Mouse (Mus musculus): ENCODE results near the gene Chd6. TPM values are rescaled to one million over a fixed set of nuclear protein-coding genes. Genes with fewer than 3 reads are reported as not detected.

Gene Chd6
- polyA plus RNA-seq (2012; rRNA removed) (28.9 and 29.3 TPM in 2 replicates), polyA plus RNA-seq (2014; fragmentation: Nextera tagmentation; extraction: Ambion mirVana) (27.5 and 35.0 TPM in 2 replicates)

- peak within 1 kb of the TSS; percentile 99 for H3K27ac ChIP-seq (replicated peaks; ENCODE audit: low read depth, low read length)
- ATAC-seq (ENCODE audit: low FRiP score, low read depth): peak; percentile 100
- no peaks in the 10 kb centered on the region for H3K9me3 ChIP-seq (ENCODE audit: control insufficient read depth, low read length)
- H3K9ac ChIP-seq (ENCODE audit: low read depth, low read length, severe bottlenecking): peak within 1 kb of the TSS; percentile 98
- H3K36me3 ChIP-seq (ENCODE audit: control insufficient read depth, insufficient read depth, low read length): no peaks in the 10 kb centered on the region
- DNase-seq (ENCODE audit: low spot score): peak; percentile 99
- 1% methylated on average over 20 of the region's 27 CpGs for WGBS
- H3K4me2 ChIP-seq (replicated peaks; ENCODE audit: low read depth, low read length, severe bottlenecking): peak within 1 kb of the TSS; percentile 89
- peaks cover 20% of the 10 kb centered on the region for H3K4me1 ChIP-seq (ENCODE audit: control insufficient read depth, insufficient read depth, low read length)
- TF ChIP-seq POLR2A (IDR thresholded peaks at IDR 0.05; ENCODE audit: borderline replicate concordance, extremely low read depth, insufficient read depth, insufficient read length): peak; percentile 44; the same call in 1 of the 2 replicates
- H3K27me3 ChIP-seq (ENCODE audit: control insufficient read depth, insufficient read depth, low read length): no peaks in the 10 kb centered on the region
- H3K4me3 ChIP-seq (replicated peaks; ENCODE audit: low read length): peak within 1 kb of the TSS; percentile 99
Observed at GRCm38 (mm10) chr2:161108933-161109371, at the start of gene Chd6. Gene Chd6 (minus strand): TSS chr2:161109075.

- 60% methylated on average over 7 of the region's 7 CpGs for WGBS
- DNase-seq (ENCODE audit: low spot score) (no peak), ATAC-seq (ENCODE audit: low FRiP score, low read depth) (no peak)
- Histone ChIP-seq H3K4me1 (ENCODE audit: control insufficient read depth, insufficient read depth, low read length) (no peaks in the 10 kb centered on the region), H3K9ac (ENCODE audit: low read depth, low read length, severe bottlenecking) (no peak overlapping the region), H3K27me3 (ENCODE audit: control insufficient read depth, insufficient read depth, low read length) (no peaks in the 10 kb centered on the region), H3K4me3 (replicated peaks; ENCODE audit: low read length) (no peak overlapping the region), H3K36me3 (ENCODE audit: control insufficient read depth, insufficient read depth, low read length) (no peaks in the 10 kb centered on the region), H3K9me3 (ENCODE audit: control insufficient read depth, low read length) (no peaks in the 10 kb centered on the region), H3K27ac (replicated peaks; ENCODE audit: low read depth, low read length) (no peak overlapping the region), H3K4me2 (replicated peaks; ENCODE audit: low read depth, low read length, severe bottlenecking) (no peak overlapping the region)
- no peak for TF ChIP-seq POLR2A (IDR thresholded peaks at IDR 0.05; ENCODE audit: borderline replicate concordance, extremely low read depth, insufficient read depth, insufficient read length)
Observed at GRCm38 (mm10) chr2:161150004-161150842, 41.3 kb upstream of the Chd6 start.

- no peak for ATAC-seq (ENCODE audit: low FRiP score, low read depth)
- H3K4me2 ChIP-seq (replicated peaks; ENCODE audit: low read depth, low read length, severe bottlenecking): no peak overlapping the region
- no peak for DNase-seq (ENCODE audit: low spot score)
- no peaks in the 10 kb centered on the region for H3K36me3 ChIP-seq (ENCODE audit: control insufficient read depth, insufficient read depth, low read length)
- no peaks in the 10 kb centered on the region for H3K4me1 ChIP-seq (ENCODE audit: control insufficient read depth, insufficient read depth, low read length)
- H3K9ac ChIP-seq (ENCODE audit: low read depth, low read length, severe bottlenecking): no peak overlapping the region
- no peaks in the 10 kb centered on the region for H3K27me3 ChIP-seq (ENCODE audit: control insufficient read depth, insufficient read depth, low read length)
- no peak overlapping the region for H3K27ac ChIP-seq (replicated peaks; ENCODE audit: low read depth, low read length)
- no peaks in the 10 kb centered on the region for H3K9me3 ChIP-seq (ENCODE audit: control insufficient read depth, low read length)
- TF ChIP-seq POLR2A (IDR thresholded peaks at IDR 0.05; ENCODE audit: borderline replicate concordance, extremely low read depth, insufficient read depth, insufficient read length): no peak
- 46% methylated on average over 3 of the region's 3 CpGs for WGBS
- H3K4me3 ChIP-seq (replicated peaks; ENCODE audit: low read length): no peak overlapping the region
Observed at GRCm38 (mm10) chr2:161148428-161149020, 39.6 kb upstream of the Chd6 start.

GRCm38 (mm10) chr2:161147656-161148427 is 39.0 kb upstream of the Chd6 start:
- WGBS: 64% methylated on average over 4 of the region's 4 CpGs
- DNase-seq (ENCODE audit: low spot score): no peak
- Histone ChIP-seq H3K4me1 (ENCODE audit: control insufficient read depth, insufficient read depth, low read length) (no peaks in the 10 kb centered on the region), H3K27ac (replicated peaks; ENCODE audit: low read depth, low read length) (no peak overlapping the region), H3K9ac (ENCODE audit: low read depth, low read length, severe bottlenecking) (no peak overlapping the region), H3K4me3 (replicated peaks; ENCODE audit: low read length) (no peak overlapping the region), H3K9me3 (ENCODE audit: control insufficient read depth, low read length) (no peaks in the 10 kb centered on the region), H3K36me3 (ENCODE audit: control insufficient read depth, insufficient read depth, low read length) (no peaks in the 10 kb centered on the region), H3K27me3 (ENCODE audit: control insufficient read depth, insufficient read depth, low read length) (no peaks in the 10 kb centered on the region), H3K4me2 (replicated peaks; ENCODE audit: low read depth, low read length, severe bottlenecking) (no peak overlapping the region)
- no peak for TF ChIP-seq POLR2A (IDR thresholded peaks at IDR 0.05; ENCODE audit: borderline replicate concordance, extremely low read depth, insufficient read depth, insufficient read length)
- ATAC-seq (ENCODE audit: low FRiP score, low read depth): no peak

- Histone ChIP-seq H3K4me1 (ENCODE audit: control insufficient read depth, insufficient read depth, low read length) (no peaks in the 10 kb centered on the region), H3K36me3 (ENCODE audit: control insufficient read depth, insufficient read depth, low read length) (no peaks in the 10 kb centered on the region), H3K9me3 (ENCODE audit: control insufficient read depth, low read length) (no peaks in the 10 kb centered on the region), H3K27ac (replicated peaks; ENCODE audit: low read depth, low read length) (no peak overlapping the region), H3K4me3 (replicated peaks; ENCODE audit: low read length) (no peak overlapping the region), H3K9ac (ENCODE audit: low read depth, low read length, severe bottlenecking) (no peak overlapping the region), H3K27me3 (ENCODE audit: control insufficient read depth, insufficient read depth, low read length) (no peaks in the 10 kb centered on the region), H3K4me2 (replicated peaks; ENCODE audit: low read depth, low read length, severe bottlenecking) (no peak overlapping the region)
- WGBS: 87% methylated on average over 4 of the region's 4 CpGs
- ATAC-seq (ENCODE audit: low FRiP score, low read depth) (no peak), DNase-seq (ENCODE audit: low spot score) (no peak)
- TF ChIP-seq POLR2A (IDR thresholded peaks at IDR 0.05; ENCODE audit: borderline replicate concordance, extremely low read depth, insufficient read depth, insufficient read length): no peak
Observed at GRCm38 (mm10) chr2:161144799-161145198, 35.9 kb upstream of the Chd6 start.

Measured in limb, embryonic 14.5 days (tissue).